Mouse (Mus musculus) G1E (cell line): ENCODE measurements around the gene Epha2.

ENCODE experiments used
- CTCF ChIP-seq: IDR thresholded peaks from 2 replicates; pipeline ENCODE4 v1.5.1; 2012; ENCODE audit warnings: low read depth, low read length, inconsistent platforms, mixed read lengths
- GATA1 ChIP-seq: IDR thresholded peaks from 2 replicates; pipeline ENCODE4 v1.6.1; 2012; ENCODE audit warnings: borderline replicate concordance, low read length, inconsistent platforms, mixed read lengths
- TAL1 ChIP-seq: conservative IDR thresholded peaks from 2 replicates; pipeline ENCODE4 v1.6.1; 2012; ENCODE audit warnings: low read depth, low read length, inconsistent platforms, mixed read lengths

DNA sequence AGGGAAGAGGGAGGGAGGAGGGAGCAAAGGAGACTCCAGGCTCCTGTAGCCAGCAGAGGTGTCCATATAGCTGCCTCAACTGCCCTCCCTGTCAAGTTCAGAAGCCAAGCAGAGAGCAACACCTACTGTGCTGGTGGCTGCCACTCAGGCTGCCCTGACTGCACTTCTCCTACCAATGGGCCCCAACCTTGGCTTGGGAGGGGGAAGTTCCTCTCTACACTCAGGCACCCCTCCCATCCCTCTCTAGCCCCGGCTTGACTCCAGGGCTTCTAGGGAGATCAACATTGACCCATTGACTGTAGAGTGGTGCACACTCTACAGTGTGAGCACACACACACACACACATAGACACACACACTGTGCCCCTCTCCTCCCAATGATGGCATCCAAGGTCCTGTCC lies 19.5 kb upstream of the Epha2 start:
- TF ChIP-seq CTCF (no peak), GATA1 (no peak), TAL1 (no peak)
